Comparison of ENCODE assay signal across 8 mouse cellular contexts in the genomic region with DNA sequence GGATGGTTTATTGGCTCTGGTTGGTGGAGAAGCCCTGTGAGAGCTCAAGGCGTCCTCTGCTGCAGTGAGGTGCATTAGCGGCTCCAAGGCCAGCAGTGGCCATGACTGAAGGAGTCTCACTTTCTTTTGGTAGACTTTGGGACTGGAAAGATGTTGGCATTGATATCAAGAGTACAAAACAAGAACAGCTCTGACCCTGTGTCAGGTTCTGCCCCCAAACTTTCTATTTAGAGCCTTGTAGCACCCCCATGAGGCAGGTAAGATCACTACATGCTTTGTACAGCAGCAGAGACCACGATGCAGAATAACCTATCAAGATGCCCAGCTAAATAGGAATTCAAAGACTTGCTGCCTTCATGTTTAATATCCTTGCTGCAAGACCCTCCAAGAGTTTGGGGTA. TPM values are rescaled to one million over a fixed set of nuclear protein-coding genes. Genes with fewer than 3 reads are reported as not detected.
DNase-seq lines count a peak whose midpoint lies in the region; ATAC-seq and TF ChIP-seq lines count a peak whose summit lies in the region.
"Had no signal": no experiment of that assay in that cellular context is flagged by ENCODE, and none has a peak within 500 bp of the region (broad histone marks: within the 10 kb centered on the region; RNA-seq: fewer than 3 reads in every experiment).

No protein-coding gene starts in this region.

- peaks cover 3% of the 10 kb centered on the region; the same call in 1 of the 2 replicates for H3K27me3 ChIP-seq in lung, embryonic 14.5 days (ENCODE audit: insufficient read depth, low read length)
- H3K27me3 ChIP-seq in forebrain, embryonic 14.5 days (replicated peaks; ENCODE audit: control insufficient read depth, insufficient read depth, low read length), result no peaks in the 10 kb centered on the region
- H3K27me3 ChIP-seq in midbrain, embryonic 14.5 days (ENCODE audit: control insufficient read depth, insufficient read depth, low read length), result no peaks in the 10 kb centered on the region

- H3K9ac ChIP-seq in lung, embryonic 14.5 days, result no peak overlapping the region
- no peak overlapping the region for H3K9ac ChIP-seq in forebrain, embryonic 14.5 days (ENCODE audit: low read length)
- no peak overlapping the region for H3K9ac ChIP-seq in midbrain, embryonic 14.5 days (replicated peaks; ENCODE audit: low read length)

- peak; percentile 6 for DNase-seq in lung, embryonic 14.5 days
- no peak for DNase-seq in lung, postnatal 25 days (ENCODE audit: low spot score)
- peak; percentile 66 for DNase-seq in cerebellum, postnatal 10 days
- peak; percentile 31 for DNase-seq in forebrain, embryonic 14.5 days (ENCODE audit: low spot score)
- DNase-seq in midbrain, embryonic 14.5 days, result peak; percentile 40
- no peak for DNase-seq in left cerebral cortex, adult 11 months (ENCODE audit: low spot score)

- H3K4me2 ChIP-seq in lung, embryonic 14.5 days, result peak overlapping the region; percentile 43
- peak overlapping the region; percentile 42 for H3K4me2 ChIP-seq in forebrain, embryonic 14.5 days (ENCODE audit: low read length)
- H3K4me2 ChIP-seq in midbrain, embryonic 14.5 days (ENCODE audit: low read length), result peak overlapping the region; percentile 54

- TF ChIP-seq CTCF in lung, embryonic 14.5 days (IDR thresholded peaks at IDR 0.05; ENCODE audit: low read depth), result 0 out of 2 replicates have a peak, but pooled peaks have one; percentile 2

- no peak for ATAC-seq in lung, embryonic 14.5 days (ENCODE audit: insufficient read depth)
- ATAC-seq in forebrain, embryonic 14.5 days, result no peak
- ATAC-seq in midbrain, embryonic 14.5 days (ENCODE audit: low FRiP score, low TSS enrichment), result no peak
- no peak for ATAC-seq in erythroblast, adult 5-6 weeks (replicated peaks; ENCODE audit: low FRiP score, poor library complexity, severe bottlenecking)

- H3K36me3 ChIP-seq in lung, embryonic 14.5 days (ENCODE audit: insufficient read depth), result no peaks in the 10 kb centered on the region
- H3K36me3 ChIP-seq in forebrain, embryonic 14.5 days (ENCODE audit: control insufficient read depth, insufficient read depth, low read length), result no peaks in the 10 kb centered on the region
- no peaks in the 10 kb centered on the region for H3K36me3 ChIP-seq in midbrain, embryonic 14.5 days (ENCODE audit: control insufficient read depth, insufficient read depth, low read length)

- H3K27ac ChIP-seq in lung, embryonic 14.5 days (ENCODE audit: low read depth), result no peak overlapping the region
- H3K27ac ChIP-seq in forebrain, embryonic 14.5 days (ENCODE audit: low read depth, low read length), result no peak overlapping the region
- no peak overlapping the region for H3K27ac ChIP-seq in midbrain, embryonic 14.5 days (replicated peaks; ENCODE audit: low read depth, low read length)
- H3K27ac ChIP-seq: macrophage had no signal

- H3K4me3 ChIP-seq in lung, embryonic 14.5 days (ENCODE audit: low read depth, low read length), result no peak overlapping the region
- H3K4me3 ChIP-seq in forebrain, embryonic 14.5 days (ENCODE audit: low read depth, low read length), result no peak overlapping the region
- H3K4me3 ChIP-seq in midbrain, embryonic 14.5 days (replicated peaks; ENCODE audit: low read depth, low read length), result peak overlapping the region; percentile 24

- 59% methylated on average over 3 of the region's 3 CpGs for WGBS in lung, embryonic 14.5 days
- WGBS in forebrain, embryonic 14.5 days, result 66% methylated on average over 3 of the region's 3 CpGs
- 67% methylated on average over 3 of the region's 3 CpGs for WGBS in midbrain, embryonic 14.5 days

- no peaks in the 10 kb centered on the region for H3K4me1 ChIP-seq in lung, embryonic 14.5 days (ENCODE audit: insufficient read depth)
- H3K4me1 ChIP-seq in forebrain, embryonic 14.5 days (ENCODE audit: control insufficient read depth, insufficient read depth, low read length), result no peaks in the 10 kb centered on the region
- H3K4me1 ChIP-seq in midbrain, embryonic 14.5 days (ENCODE audit: control insufficient read depth, insufficient read depth, low read length), result peaks cover 5% of the 10 kb centered on the region; the same call in 1 of the 2 replicates

- H3K9me3 ChIP-seq in lung, embryonic 14.5 days (ENCODE audit: low read depth, low read length), result no peaks in the 10 kb centered on the region
- H3K9me3 ChIP-seq in forebrain, embryonic 14.5 days (replicated peaks; ENCODE audit: control insufficient read depth, low read length), result no peaks in the 10 kb centered on the region
- no peaks in the 10 kb centered on the region for H3K9me3 ChIP-seq in midbrain, embryonic 14.5 days (ENCODE audit: control insufficient read depth, low read length)

RNA-seq across cellular contexts. Expression of a gene that starts 23.4 kb away (rescaled TPM):
- polyA plus RNA-seq in lung, embryonic 14.5 days (2014; fragmentation: Nextera tagmentation; extraction: Ambion mirVana), result not detected in 2 replicates
- not detected in 2 replicates for polyA plus RNA-seq in forebrain, embryonic 14.5 days (2014; fragmentation: Nextera tagmentation; extraction: Ambion mirVana)
- not detected in 2 replicates for polyA plus RNA-seq in midbrain, embryonic 14.5 days (2014; fragmentation: Nextera tagmentation; extraction: Ambion mirVana)
- total RNA-seq in erythroblast, adult 5-6 weeks (2015; ENCODE audit: low replicate concordance), result not detected in 2 replicates
- total RNA-seq in erythroblast, adult 5-6 weeks (2017; ENCODE audit: low replicate concordance), result not detected in 2 replicates
- polyA plus RNA-seq: macrophage had no signal

RNA-seq across cellular contexts. Expression of a gene that starts 58.5 kb away (rescaled TPM):
- 0.42 and 0.51 TPM in 2 replicates for polyA plus RNA-seq in lung, embryonic 14.5 days (2014; fragmentation: Nextera tagmentation; extraction: Ambion mirVana)
- polyA plus RNA-seq in forebrain, embryonic 14.5 days (2014; fragmentation: Nextera tagmentation; extraction: Ambion mirVana), result 0.44 and 0.49 TPM in 2 replicates
- 1.5 and 2.0 TPM in 2 replicates for polyA plus RNA-seq in midbrain, embryonic 14.5 days (2014; fragmentation: Nextera tagmentation; extraction: Ambion mirVana)
- total RNA-seq in erythroblast, adult 5-6 weeks (2015; ENCODE audit: low replicate concordance), result 1.0 and 2.1 TPM in 2 replicates
- 0.98 and 1.3 TPM in 2 replicates for total RNA-seq in erythroblast, adult 5-6 weeks (2017; ENCODE audit: low replicate concordance)

Comparison
In these comparisons a context has a peak if more than half of its experiments do, and no peak if none do; other contexts are left out.
1. DNase-seq: peak in lung, embryonic 14.5 days (single experiment), cerebellum, postnatal 10 days (2 of 2), forebrain, embryonic 14.5 days (single experiment) and midbrain, embryonic 14.5 days (single experiment); none in lung, postnatal 25 days (single experiment) and left cerebral cortex, adult 11 months (single experiment).
2. Peak in every context shown above with its lines, with median percentiles within 50 percentile points of each other: H3K4me2 ChIP-seq.